Mouse (Mus musculus) E14TG2a.4 (cell line): ENCODE data around the gene Zc3h12a.

Experiments used
- H3K27me3 ChIP-seq: 2 replicates; pipeline ENCODE4 v1.6.1; 2014; ENCODE audit warnings: low read length, control low read depth; ENCODE audit not compliant: insufficient read depth
- H3K36me3 ChIP-seq: 2 replicates; pipeline ENCODE4 v1.6.1; 2014; ENCODE audit warnings: low read length, control low read depth; ENCODE audit not compliant: insufficient read depth
- H3K4me1 ChIP-seq: replicated peaks from 2 replicates; pipeline ENCODE4 v1.6.1; 2014; ENCODE audit warnings: low read depth, low read length, control low read depth
- H3K4me3 ChIP-seq: replicated peaks from 2 replicates; pipeline ENCODE4 v1.5.1; 2014; ENCODE audit warnings: mild to moderate bottlenecking, low read length
- H3K9me3 ChIP-seq: 2 replicates; pipeline ENCODE4 v1.6.1; 2014; ENCODE audit warnings: low read length, control low read depth
- CTCF ChIP-seq: conservative IDR thresholded peaks from 2 replicates; pipeline ENCODE4 v1.5.1; 2014; ENCODE audit warnings: low read length
- NANOG ChIP-seq: IDR thresholded peaks from 2 replicates; pipeline ENCODE4 v1.6.1; 2014; ENCODE audit warnings: borderline replicate concordance, low read length, mixed read lengths
- POU5F1 ChIP-seq: IDR thresholded peaks from 2 replicates; pipeline ENCODE4 v1.6.1; 2014; ENCODE audit warnings: low read length, borderline replicate concordance

Zc3h12a gene

GRCm38 (mm10) chr4:125138321-125138720 lies 10.7 kb upstream of the Zc3h12a start:
- H3K27me3 ChIP-seq: peaks cover 4% of the 10 kb centered on the region; the same call in 1 of the 2 replicates
- no peaks in the 10 kb centered on the region for H3K36me3 ChIP-seq
- TF ChIP-seq CTCF: no peak
- no peak for TF ChIP-seq NANOG
- no peak for TF ChIP-seq POU5F1
- H3K4me1 ChIP-seq: peaks cover 69% of the 10 kb centered on the region
- H3K4me3 ChIP-seq: no peak overlapping the region
- H3K9me3 ChIP-seq: no peaks in the 10 kb centered on the region

DNA sequence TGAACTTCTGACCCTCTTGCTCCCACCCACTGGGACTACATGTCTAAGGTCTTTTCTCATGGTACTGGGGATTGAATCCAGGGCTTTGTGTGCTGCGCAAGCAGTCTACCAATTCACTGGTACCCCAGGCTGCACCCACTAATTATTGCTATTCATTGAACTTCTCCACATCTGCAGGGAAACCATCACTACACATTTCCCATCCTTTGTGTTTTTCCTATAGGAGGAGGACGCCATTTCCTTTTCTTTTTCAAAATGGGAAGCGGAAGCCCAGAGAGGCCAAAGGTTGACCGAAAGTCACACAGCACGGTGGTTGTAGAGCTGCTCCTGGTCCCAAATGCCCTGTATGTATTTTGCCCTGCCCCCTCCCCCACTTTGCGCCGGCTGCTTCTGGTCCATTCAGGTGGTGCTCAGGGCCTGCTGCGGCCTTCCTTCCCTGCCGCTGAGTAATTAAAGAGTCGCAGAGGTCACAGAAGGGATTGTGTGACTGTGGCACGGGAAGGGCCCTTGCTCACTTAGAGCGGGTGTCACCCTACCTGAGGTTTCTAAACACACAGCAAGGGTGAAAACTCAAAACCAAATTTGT lies 8.8 kb upstream of the Zc3h12a start:
- Histone ChIP-seq H3K4me1 (peaks cover 76% of the 10 kb centered on the region), H3K4me3 (no peak overlapping the region), H3K27me3 (no peaks in the 10 kb centered on the region), H3K9me3 (no peaks in the 10 kb centered on the region), H3K36me3 (no peaks in the 10 kb centered on the region)
- TF ChIP-seq NANOG (peak; percentile 98), POU5F1 (no peak), CTCF (no peak)

DNA sequence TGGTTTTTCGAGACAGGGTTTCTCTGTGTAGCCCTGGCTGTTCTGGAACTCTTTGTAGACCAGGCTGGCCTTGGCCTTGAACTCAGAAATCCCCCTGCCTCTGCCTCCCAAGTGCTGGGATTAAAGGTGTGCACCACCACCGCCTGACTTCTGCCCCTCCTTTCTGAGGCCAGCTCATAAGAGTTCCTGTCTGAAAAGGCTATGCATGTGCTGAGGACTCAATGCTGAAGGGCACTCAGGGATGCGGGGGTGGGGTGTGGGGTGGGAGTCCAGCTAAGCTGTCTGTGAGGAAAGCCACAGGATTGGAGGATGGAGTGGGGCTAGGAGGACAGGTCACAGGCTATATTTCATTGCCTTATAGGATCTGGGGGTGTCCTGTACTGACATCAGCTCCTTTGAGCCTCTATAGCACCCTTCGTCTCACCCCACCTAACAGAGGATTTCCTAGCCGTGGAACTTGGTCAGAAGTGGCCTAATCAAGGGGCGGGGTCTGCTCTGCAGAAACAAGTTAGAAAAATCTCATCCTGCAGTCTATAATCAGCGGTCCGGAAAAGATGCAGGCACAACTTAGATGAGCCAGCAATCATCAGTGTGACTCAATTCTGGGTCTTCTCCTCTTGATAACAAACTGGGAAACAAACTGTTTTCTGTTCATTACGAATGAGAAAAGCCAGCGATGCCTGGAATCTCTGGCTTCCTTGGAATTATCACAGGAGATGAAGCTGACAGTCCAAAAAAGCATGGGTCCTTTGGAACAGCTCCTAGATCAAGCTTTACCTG lies 7.6 kb upstream of the Zc3h12a start:
- Histone ChIP-seq H3K4me1 (peaks cover 82% of the 10 kb centered on the region), H3K27me3 (no peaks in the 10 kb centered on the region), H3K9me3 (no peaks in the 10 kb centered on the region), H3K4me3 (no peak overlapping the region), H3K36me3 (no peaks in the 10 kb centered on the region)
- TF ChIP-seq CTCF (no peak), NANOG (no peak), POU5F1 (no peak)

DNA sequence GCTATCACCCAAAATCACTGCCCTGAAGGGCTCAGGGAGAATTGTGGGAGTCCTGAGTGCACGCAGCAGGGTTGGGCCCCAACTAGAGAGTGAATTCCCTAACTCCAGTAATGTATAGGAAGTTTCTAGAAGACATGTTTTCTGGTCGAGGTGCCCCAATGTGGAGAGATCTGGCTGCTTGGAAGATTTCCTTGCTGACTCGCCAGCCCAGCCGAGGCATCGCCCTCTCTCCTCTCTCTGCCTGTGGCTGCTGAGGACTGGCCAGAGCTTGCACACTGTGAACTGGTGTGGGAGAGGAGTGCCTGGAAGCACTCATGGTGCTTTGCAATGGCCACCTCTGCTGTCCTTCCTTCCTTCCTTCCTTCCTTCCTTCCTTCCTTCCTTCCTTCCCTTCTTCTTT lies 7.0 kb upstream of the Zc3h12a start:
- Histone ChIP-seq H3K4me3 (0 out of 2 replicates have a peak overlapping the region, but pooled peaks have one; percentile 26), H3K27me3 (no peaks in the 10 kb centered on the region), H3K9me3 (no peaks in the 10 kb centered on the region), H3K36me3 (no peaks in the 10 kb centered on the region), H3K4me1 (peaks cover 88% of the 10 kb centered on the region)
- no peak for TF ChIP-seq POU5F1
- no peak for TF ChIP-seq NANOG
- no peak for TF ChIP-seq CTCF

DNA sequence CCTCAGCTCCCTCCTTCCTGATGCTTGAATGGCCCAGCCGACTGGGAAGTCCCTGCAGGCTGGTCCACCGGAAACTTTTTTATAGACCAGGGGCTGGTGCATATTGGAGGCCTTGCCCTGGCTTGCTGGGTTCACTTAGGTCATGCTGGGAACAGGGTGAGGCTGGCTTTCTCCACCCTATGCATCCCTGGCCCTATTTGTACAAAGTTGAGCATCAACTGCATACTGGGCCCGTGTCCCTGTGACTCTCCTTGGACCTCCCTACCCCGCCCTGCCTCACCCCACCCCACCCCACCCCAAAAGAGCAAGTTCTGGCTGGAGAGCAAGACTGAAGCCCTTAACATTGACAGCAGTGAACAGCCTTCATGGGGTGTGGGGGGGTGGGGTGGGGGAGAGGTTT lies 6.6 kb upstream of the Zc3h12a start:
- Histone ChIP-seq H3K27me3 (no peaks in the 10 kb centered on the region), H3K9me3 (no peaks in the 10 kb centered on the region), H3K4me1 (peaks cover 90% of the 10 kb centered on the region), H3K36me3 (no peaks in the 10 kb centered on the region), H3K4me3 (no peak overlapping the region)
- no peak for TF ChIP-seq NANOG
- no peak for TF ChIP-seq CTCF
- TF ChIP-seq POU5F1: no peak

DNA sequence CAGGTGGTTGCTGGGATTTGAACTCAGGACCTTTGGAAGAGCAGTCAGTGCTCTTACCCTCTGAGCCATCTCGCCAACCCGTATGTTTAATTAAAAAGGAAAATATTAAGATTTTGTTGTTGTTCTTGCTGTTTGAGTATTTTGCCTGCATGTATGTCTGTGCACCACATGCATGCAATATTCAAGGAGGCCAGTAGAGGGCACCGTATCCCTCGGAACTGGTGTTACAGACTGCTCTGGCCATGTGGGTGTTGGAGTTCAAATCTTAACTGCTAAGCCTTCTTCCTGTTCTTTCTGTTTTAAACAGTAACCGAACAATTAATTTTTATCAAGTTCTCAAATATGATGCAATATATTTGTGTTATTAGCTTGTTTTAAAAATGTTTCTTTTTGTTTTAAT lies 4.8 kb upstream of the Zc3h12a start:
- no peaks in the 10 kb centered on the region for H3K9me3 ChIP-seq
- no peak overlapping the region for H3K4me3 ChIP-seq
- no peaks in the 10 kb centered on the region for H3K36me3 ChIP-seq
- H3K4me1 ChIP-seq: peaks cover 90% of the 10 kb centered on the region
- TF ChIP-seq CTCF (peak; percentile 95), POU5F1 (no peak), NANOG (no peak)
- H3K27me3 ChIP-seq: peaks cover 9% of the 10 kb centered on the region

DNA sequence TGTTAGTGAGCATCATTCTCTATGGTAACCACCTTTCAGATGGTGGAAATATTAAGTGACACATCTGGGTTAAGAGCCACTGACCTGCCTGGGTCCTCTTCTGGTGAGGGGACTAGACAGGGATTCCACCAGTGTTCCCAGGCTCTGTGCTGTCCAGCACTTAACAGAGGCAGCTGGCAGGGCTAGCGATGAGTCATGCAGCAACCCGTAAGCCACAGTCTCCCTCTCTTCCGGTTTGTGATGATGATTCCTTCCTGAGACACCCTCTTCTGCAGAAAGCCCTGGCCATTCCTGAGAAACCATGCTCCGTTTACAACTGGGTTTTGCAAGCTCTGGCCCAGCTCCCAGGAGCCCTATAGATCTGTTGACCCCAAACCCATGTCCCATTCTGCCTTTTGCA lies 3.9 kb upstream of the Zc3h12a start:
- no peaks in the 10 kb centered on the region for H3K9me3 ChIP-seq
- no peak overlapping the region for H3K4me3 ChIP-seq
- H3K27me3 ChIP-seq: peaks cover 17% of the 10 kb centered on the region
- TF ChIP-seq NANOG (no peak), POU5F1 (no peak), CTCF (no peak)
- peaks cover 5% of the 10 kb centered on the region for H3K36me3 ChIP-seq
- H3K4me1 ChIP-seq: peaks cover 90% of the 10 kb centered on the region

- Histone ChIP-seq H3K9me3 (no peaks in the 10 kb centered on the region), H3K4me3 (peak overlapping the region; percentile 91), H3K4me1 (peaks cover 95% of the 10 kb centered on the region), H3K27me3 (peaks cover 18% of the 10 kb centered on the region), H3K36me3 (peaks cover 48% of the 10 kb centered on the region)
- TF ChIP-seq NANOG (no peak), POU5F1 (no peak), CTCF (no peak)
Measured at GRCm38 (mm10) chr4:125126761-125127160, 879 bp downstream of the Zc3h12a start.

DNA sequence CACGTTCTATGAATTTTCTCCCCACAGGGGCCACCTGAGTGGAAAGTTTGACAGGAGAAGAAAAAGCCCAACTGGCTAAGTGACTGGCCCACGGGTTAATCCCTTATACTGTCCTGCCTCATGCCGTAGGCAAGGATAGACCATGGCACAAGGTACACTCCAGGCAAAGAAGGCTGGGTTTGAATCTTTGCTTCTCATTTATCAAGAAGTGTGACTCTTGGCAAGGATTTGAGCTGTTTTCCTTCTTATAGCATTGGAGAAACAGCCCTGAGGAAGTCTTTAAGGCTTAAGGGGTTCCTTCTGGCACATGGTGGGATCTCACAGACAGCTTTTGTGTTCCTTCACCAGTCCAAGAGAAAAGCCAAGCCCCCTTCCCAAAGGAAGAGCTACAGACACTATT lies 1.5 kb downstream of the Zc3h12a start:
- Histone ChIP-seq H3K9me3 (no peaks in the 10 kb centered on the region), H3K4me3 (peak overlapping the region; percentile 91), H3K27me3 (peaks cover 18% of the 10 kb centered on the region), H3K36me3 (peaks cover 54% of the 10 kb centered on the region), H3K4me1 (peaks cover 95% of the 10 kb centered on the region)
- no peak for TF ChIP-seq NANOG
- TF ChIP-seq CTCF: no peak
- no peak for TF ChIP-seq POU5F1
